Mouse (Mus musculus): Measurements from ENCODE around the gene Mmrn1.

DNA sequence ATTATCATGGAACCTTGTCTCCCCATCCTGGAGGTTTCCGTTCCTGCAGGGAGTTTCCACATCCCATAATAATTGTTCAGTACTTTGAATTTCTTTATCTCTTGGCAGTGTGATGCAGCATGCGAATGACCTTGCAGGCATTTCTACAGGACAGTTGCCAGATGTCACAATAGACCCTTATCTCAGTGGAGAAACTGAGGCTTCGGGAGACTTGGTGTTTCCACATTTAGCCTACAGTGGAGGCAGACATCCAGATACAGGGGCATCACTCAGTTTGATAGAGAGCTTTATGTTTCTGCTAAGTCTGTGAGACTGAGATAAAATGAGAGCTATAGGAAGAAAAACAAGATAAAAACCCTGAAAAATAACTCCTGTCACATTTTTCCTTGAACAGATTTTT lies 63.0 kb downstream of the Mmrn1 start:
- TF ChIP-seq CTCF (IDR thresholded peaks at IDR 0.05; ENCODE audit: low read depth, low read length): no peak
- no peak for TF ChIP-seq POLR2A (IDR thresholded peaks at IDR 0.05; ENCODE audit: extremely low read depth, insufficient read depth, low read length)

Data from liver, adult 2 months (tissue).